Mouse (Mus musculus) c-Kit-negative CD71-positive TER-119-positive erythroid progenitor cells, embryonic 14.5 days (primary cell): ENCODE results near the gene Gsk3b.
"Not testable (repeated sequence)": the region's sequence is repeated elsewhere in the genome, so short reads cannot be mapped to it uniquely, and the experiment has no call there.

Experiments
- DNase-seq: peaks from one replicate; pipeline ENCODE4 v3.0.0-alpha.2; 2013; ENCODE audit warnings: low read depth, low spot score

Gene Gsk3b

GRCm38 (mm10) chr16:38100569-38100968, 11.8 kb downstream of the Gsk3b start:
- no peak for DNase-seq

- no peak for DNase-seq
Observed at GRCm38 (mm10) chr16:38105453-38105852, 16.7 kb downstream of the Gsk3b start.

GRCm38 (mm10) chr16:38106542-38106941, 17.7 kb downstream of the Gsk3b start:
- no peak for DNase-seq

GRCm38 (mm10) chr16:38110001-38110400, 21.2 kb downstream of the Gsk3b start:
- DNase-seq = no peak

GRCm38 (mm10) chr16:38110575-38110974, 21.8 kb downstream of the Gsk3b start:
- no peak for DNase-seq

- DNase-seq = no peak
Observed at GRCm38 (mm10) chr16:38114074-38114473, 25.3 kb downstream of the Gsk3b start.

GRCm38 (mm10) chr16:38117909-38118308, 29.1 kb downstream of the Gsk3b start:
- not testable (repeated sequence) for DNase-seq

- no peak for DNase-seq
Observed at GRCm38 (mm10) chr16:38118723-38119122, 29.9 kb downstream of the Gsk3b start.

- DNase-seq = no peak
Observed at GRCm38 (mm10) chr16:38119286-38119685, 30.5 kb downstream of the Gsk3b start.

- DNase-seq = no peak
Observed at GRCm38 (mm10) chr16:38129171-38129570, 40.4 kb downstream of the Gsk3b start.

GRCm38 (mm10) chr16:38131041-38131440, 42.2 kb downstream of the Gsk3b start:
- no peak for DNase-seq

- no peak for DNase-seq
Observed at GRCm38 (mm10) chr16:38131756-38132155, 43.0 kb downstream of the Gsk3b start.

GRCm38 (mm10) chr16:38132210-38132609, 43.4 kb downstream of the Gsk3b start:
- DNase-seq = no peak

- no peak for DNase-seq
Observed at GRCm38 (mm10) chr16:38137296-38137695, 48.5 kb downstream of the Gsk3b start.

- no peak for DNase-seq
Observed at GRCm38 (mm10) chr16:38144898-38145297, 56.1 kb downstream of the Gsk3b start.

- DNase-seq = no peak
Observed at GRCm38 (mm10) chr16:38150555-38150954, 61.8 kb downstream of the Gsk3b start.

- DNase-seq = no peak
Observed at GRCm38 (mm10) chr16:38157854-38158622, 69.2 kb downstream of the Gsk3b start.

GRCm38 (mm10) chr16:38162019-38162418, 73.2 kb downstream of the Gsk3b start:
- no peak for DNase-seq

- no peak for DNase-seq
Observed at GRCm38 (mm10) chr16:38164811-38165591, 76.2 kb downstream of the Gsk3b start.

- no peak for DNase-seq
Observed at GRCm38 (mm10) chr16:38168971-38169370, 80.2 kb downstream of the Gsk3b start.

GRCm38 (mm10) chr16:38179150-38179549, 90.3 kb downstream of the Gsk3b start:
- DNase-seq = no peak

GRCm38 (mm10) chr16:38181421-38181820, 92.6 kb downstream of the Gsk3b start:
- DNase-seq = no peak
